Mouse (Mus musculus): ENCODE data around the gene Iqsec1.

GRCm38 (mm10) chr6:90920510-90921220, 67.8 kb downstream of the Iqsec1 start:
- TF ChIP-seq EP300 (optimal IDR thresholded peaks at IDR 0.05) (no peak), CTCF (IDR thresholded peaks at IDR 0.05; ENCODE audit: low read depth) (no peak)

Measured in stomach, postnatal 0 days (tissue).